Mouse (Mus musculus): ENCODE results near the gene Slirp.

GRCm38 (mm10) chr12:87416690-87417089 lies 27.0 kb upstream of the Slirp start:
- TF ChIP-seq EP300 (IDR thresholded peaks at IDR 0.05; ENCODE audit: low read depth): no peak
- TF ChIP-seq CTCF (IDR thresholded peaks at IDR 0.05; ENCODE audit: low read depth): peak; percentile 89

Measured in heart, postnatal 0 days (tissue).